Mouse (Mus musculus) bone marrow macrophage, adult 2 months (primary cell): ENCODE data around the gene Top2a.

Experiments used
- CTCF ChIP-seq: IDR thresholded peaks from 2 replicates; pipeline ENCODE4 v1.5.1; 2012; ENCODE audit warnings: low read depth, mild to moderate bottlenecking, low read length, moderate library complexity
- POLR2A ChIP-seq: IDR thresholded peaks from 2 replicates; pipeline ENCODE4 v1.6.1; 2012; ENCODE audit warnings: mild to moderate bottlenecking, low read depth, low read length, borderline replicate concordance

- TF ChIP-seq CTCF (no peak), POLR2A (no peak)
Observed at GRCm38 (mm10) chr11:99060435-99060834, 36.4 kb upstream of the Top2a start.
